Mouse (Mus musculus) adrenal gland, adult 2 months (tissue): ENCODE measurements around the gene Leprot. TPM values are rescaled to one million over a fixed set of nuclear protein-coding genes. Genes with fewer than 3 reads are reported as not detected.

Experiments
- polyA plus RNA-seq: library from polyadenylated mRNA; depleted of rRNA; stranded (reverse); fragments of >200 nt; gene quantifications from 2 replicates; pipeline ENCODE4 v1.2.3, GENCODE M21; 2012; rRNA removed
- total RNA-seq, 2 experiments: library from RNA; stranded (reverse); gene quantifications; 2 replicates each; pipeline ENCODE4 v1.2.3; 2021

Gene Leprot
- total and polyA plus RNA-seq, 3 experiments, result 51.4 to 59.5 (median 56.2) TPM

Other genes with a start within 250 kb of the Leprot start
- gene Ak4, start 228.4 kb upstream of the Leprot start, total RNA-seq, result 1 to 10 TPM; 5.0 to 5.9 TPM
- gene Ak4, start 228.4 kb upstream of the Leprot start, polyA plus RNA-seq, result 3.9 and 6.2 TPM in 2 replicates
- gene Dnajc6, start 151.1 kb upstream of the Leprot start, total RNA-seq, result 1 to 10 TPM; 3.3 to 6.1 TPM
- gene Dnajc6, start 151.1 kb upstream of the Leprot start, polyA plus RNA-seq, result 0.91 and 1.3 TPM in 2 replicates
- gene Lepr, start 69.7 kb downstream of the Leprot start, total RNA-seq, result 10 to 100 TPM; 10.3 to 10.9 TPM
- gene Lepr, start 69.7 kb downstream of the Leprot start, polyA plus RNA-seq, result 0.65 and 1.5 TPM in 2 replicates
- not detected for gene B020004J07Rik, start 196.3 kb downstream of the Leprot start, total RNA-seq
- not detected in 2 replicates for gene B020004J07Rik, start 196.3 kb downstream of the Leprot start, polyA plus RNA-seq
- gene C130073F10Rik, start 246.1 kb downstream of the Leprot start, total RNA-seq, result not detected
- gene C130073F10Rik, start 246.1 kb downstream of the Leprot start, polyA plus RNA-seq, result not detected in 2 replicates